Mouse (Mus musculus) Patski (cell line): ENCODE measurements at regions not wholly inside any gene's neighbourhood (a gene's known extent, or its start where the extent isn't known, plus 50 kb on each side); places are given as distances from the start of the nearest gene placed in this dataset.

Source experiments
- ATAC-seq: fragments of 100-300 bp; one replicate; pipeline ENCODE4 v1.8.0; 2021
- CTCF ChIA-PET: fragments of 350-600 bp; sonication (Branson Sonifier 250); formaldehyde crosslinking; loops from one replicate; lab custom pipeline; 2022; ENCODE audit warnings: inconsistent platforms; lab: Charles Lee
- POLR2A ChIA-PET: fragments of 350-600 bp; sonication (Branson Sonifier 250); formaldehyde crosslinking; loops from one replicate; lab custom pipeline; 2022; ENCODE audit warnings: antibody characterized with exemption, inconsistent platforms; lab: Charles Lee
- DNase-seq: peaks from one replicate; pipeline ENCODE4 v3.0.0-alpha.2; 2011; ENCODE audit warnings: low read depth, low spot score
- H3K27me3 ChIP-seq: fragments of 371-371 bp; one replicate; pipeline ENCODE4 v1.5.1; 2021
- CTCF ChIP-seq: fragments of 100-300 bp; IDR thresholded peaks from one replicate; pipeline ENCODE4 v1.5.1; 2021
- in situ Hi-C: fragments of 300-500 bp; cut with MboI; formaldehyde crosslinking; loops from 3 replicates; pipeline ENCODE4 v1.11.1; 2018; ENCODE audit warnings: low pct_unique_long_range_greater_than_20kb, mixed read lengths

GRCm38 (mm10) chr1:186177019-186177418 lies 59.9 kb upstream of the Lyplal1 start:
- ATAC-seq (no peak), DNase-seq (no peak)
- TF ChIP-seq CTCF: no peak
- in situ Hi-C loops: no loop called here
- ChIA-PET CTCF (no interaction called here), POLR2A (interaction anchor here (0.8 kb wide), 1 partner anchor 200 kb away, joined by 4 read pairs; no protein-coding TSS in a partner anchor)
- H3K27me3 ChIP-seq: no peaks in the 10 kb centered on the region

- DNase-seq (no peak), ATAC-seq (no peak)
- CTCF ChIA-PET: no interaction called here
- TF ChIP-seq CTCF: no peak
- H3K27me3 ChIP-seq: no peaks in the 10 kb centered on the region
- POLR2A ChIA-PET: no interaction called here
- in situ Hi-C loops: no loop called here
These were observed 56.4 kb upstream of the Lyplal1 start for GRCm38 (mm10) chr1:186173472-186174014.

GRCm38 (mm10) chr1:186171691-186172090 lies 54.6 kb upstream of the Lyplal1 start:
- no peak for TF ChIP-seq CTCF
- ChIA-PET POLR2A (no interaction called here), CTCF (interaction anchor here (0.6 kb wide), 1 partner anchor 563 kb away, joined by 4 read pairs; no protein-coding TSS in a partner anchor)
- DNase-seq (no peak), ATAC-seq (no peak)
- in situ Hi-C loops: no loop called here
- no peaks in the 10 kb centered on the region for H3K27me3 ChIP-seq
